Mouse (Mus musculus): Measurements from ENCODE around the gene Prkca.

DNA sequence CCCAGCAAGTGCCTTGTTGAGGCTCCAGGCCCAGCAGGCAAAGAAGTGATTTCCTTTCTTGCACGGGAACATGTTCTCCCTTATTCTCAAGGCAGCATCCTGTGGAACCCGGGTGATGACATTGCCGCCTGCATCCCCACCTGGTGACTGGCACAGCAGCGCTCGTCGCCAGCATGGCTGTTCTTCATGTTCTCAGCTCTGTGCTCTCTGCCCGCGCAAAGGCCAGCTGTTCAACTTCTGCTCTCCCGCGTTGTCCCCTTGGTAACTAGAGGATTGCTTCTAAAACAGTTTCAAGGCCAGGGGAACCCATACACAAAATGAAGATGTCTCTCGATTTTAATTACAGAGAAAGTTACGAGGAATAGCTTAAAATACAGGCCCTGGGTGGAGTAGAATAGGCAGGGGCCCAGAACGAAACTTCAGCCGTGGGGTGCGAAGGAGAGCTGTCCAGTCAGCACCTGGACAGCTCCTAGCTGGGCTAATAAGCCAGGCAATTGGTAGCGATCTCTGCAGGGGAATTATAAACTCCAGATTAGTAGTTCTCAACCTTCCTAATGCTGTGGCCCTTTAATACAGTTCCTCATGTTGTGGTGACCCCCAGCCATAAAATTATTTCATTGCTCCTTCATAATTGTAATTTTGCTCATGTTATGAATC is 423.7 kb downstream of the Prkca start:
- TF ChIP-seq CTCF (IDR thresholded peaks at IDR 0.05; ENCODE audit: borderline replicate concordance, insufficient read depth, low read depth, low read length), result no peak
- TF ChIP-seq POLR2A (IDR thresholded peaks at IDR 0.05; ENCODE audit: borderline replicate concordance, insufficient read depth, low read length), result no peak

Data from cerebellum, adult 2 months (tissue).